Mouse (Mus musculus) limb, embryonic 11.5 days (tissue): ENCODE results near the gene Grip1. TPM values are rescaled to one million over a fixed set of nuclear protein-coding genes. Genes with fewer than 3 reads are reported as not detected.

Experiments used
- ATAC-seq: fragments of 200-750 bp; cut with Nextera tagmentation; 2 replicates; pipeline ENCODE4 v1.8.0; 2017; ENCODE audit warnings: low read depth; ENCODE audit not compliant: insufficient number of reproducible peaks, low FRiP score, low TSS enrichment
- DNase-seq: peaks from one replicate; pipeline ENCODE4 v3.0.0-alpha.2; 2015; ENCODE audit warnings: low spot score
- H3K27ac ChIP-seq: fragments of 300-500 bp; sonication (generic); replicated peaks from 2 replicates; pipeline ENCODE4 v1.5.1; 2014; ENCODE audit warnings: low read depth, mild to moderate bottlenecking, low read length
- H3K27me3 ChIP-seq: fragments of 300-500 bp; sonication (generic); 2 replicates; pipeline ENCODE4 v1.6.1; 2014; ENCODE audit warnings: mild to moderate bottlenecking, low read length, mixed read lengths; ENCODE audit not compliant: control insufficient read depth, insufficient read depth
- H3K36me3 ChIP-seq: fragments of 300-500 bp; sonication (generic); 2 replicates; pipeline ENCODE4 v1.6.1; 2014; ENCODE audit warnings: mild to moderate bottlenecking, low read length, moderate library complexity, mixed read lengths; ENCODE audit not compliant: control insufficient read depth, insufficient read depth
- H3K4me1 ChIP-seq: fragments of 300-500 bp; sonication (generic); 2 replicates; pipeline ENCODE4 v1.6.1; 2014; ENCODE audit warnings: low read length, mixed read lengths; ENCODE audit not compliant: control insufficient read depth, insufficient read depth
- H3K4me2 ChIP-seq: fragments of 300-500 bp; sonication (generic); 2 replicates; pipeline ENCODE4 v1.6.1; 2014; ENCODE audit warnings: low read depth, mild to moderate bottlenecking, moderate library complexity; ENCODE audit not compliant: severe bottlenecking
- H3K4me3 ChIP-seq: fragments of 300-500 bp; sonication (generic); 2 replicates; pipeline ENCODE4 v1.5.1; 2014; ENCODE audit warnings: low read depth, low read length
- H3K9ac ChIP-seq: fragments of 300-500 bp; sonication (generic); 2 replicates; pipeline ENCODE4 v1.6.1; 2014; ENCODE audit warnings: mild to moderate bottlenecking, low read length
- H3K9me3 ChIP-seq: fragments of 300-500 bp; sonication (generic); 2 replicates; pipeline ENCODE4 v1.6.1; 2016; ENCODE audit warnings: low read length; ENCODE audit not compliant: control insufficient read depth
- WGBS: fragments of 180-500 bp; shearing (Covaris S2); extraction: QIAGEN DNeasy Blood & Tissue Kit; methylation state at CpG from one replicate; pipeline ENCODE4 v1.1.7; 2014; 5-methylcytosine and 5-hydroxymethylcytosine counted together
- polyA plus RNA-seq: library from polyadenylated mRNA; unstranded; fragments of >200 nt; fragmentation: Nextera tagmentation; extraction: Ambion mirVana; gene quantifications from 2 replicates; pipeline ENCODE4 v1.2.1, GENCODE M21; 2014

Gene Grip1
- polyA plus RNA-seq, 1 experiment from 2014 or later: 3.7 TPM

- H3K27me3 ChIP-seq: no peaks in the 10 kb centered on the region
- DNase-seq: no peak
- H3K9ac ChIP-seq: no peak overlapping the region
- H3K9me3 ChIP-seq: no peaks in the 10 kb centered on the region
- H3K4me3 ChIP-seq: no peak overlapping the region
- H3K4me2 ChIP-seq: no peak overlapping the region
- H3K27ac ChIP-seq: no peak overlapping the region
- H3K36me3 ChIP-seq: no peaks in the 10 kb centered on the region
- ATAC-seq: no peak
- WGBS: 85% methylated on average over 11 of the region's 11 CpGs
- no peaks in the 10 kb centered on the region for H3K4me1 ChIP-seq
These were observed 398.0 kb downstream of the Grip1 start for GRCm38 (mm10) chr10:119851594-119851993.

- Histone ChIP-seq H3K4me1 (no peaks in the 10 kb centered on the region), H3K27me3 (no peaks in the 10 kb centered on the region), H3K9ac (no peak overlapping the region), H3K4me3 (no peak overlapping the region), H3K9me3 (no peaks in the 10 kb centered on the region), H3K4me2 (no peak overlapping the region), H3K27ac (no peak overlapping the region), H3K36me3 (no peaks in the 10 kb centered on the region)
- DNase-seq (no peak), ATAC-seq (0 out of 2 replicates have a peak, but pooled peaks have one; percentile 17)
- 69% methylated on average over 7 of the region's 7 CpGs for WGBS
These were observed 399.0 kb downstream of the Grip1 start for GRCm38 (mm10) chr10:119852582-119853135.

DNA sequence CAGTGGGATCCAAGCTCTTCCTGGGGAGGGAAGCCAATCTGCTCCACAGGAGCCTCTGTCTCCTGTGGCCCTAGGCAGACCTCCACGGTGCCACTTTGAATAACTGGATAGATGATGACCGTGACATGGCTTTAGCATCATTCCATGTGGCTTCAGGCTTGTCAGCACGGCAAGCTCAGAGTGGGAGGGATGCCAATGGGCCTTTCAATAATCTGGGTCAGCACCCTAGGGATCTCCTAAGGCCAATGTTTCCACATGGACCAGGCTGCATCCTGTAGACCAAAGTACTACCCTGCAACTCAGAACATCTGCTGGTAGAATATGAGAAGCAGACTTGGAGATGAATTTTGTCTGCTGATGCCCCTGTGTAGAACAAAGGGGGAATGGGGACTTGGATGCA is 414.1 kb downstream of the Grip1 start:
- H3K9me3 ChIP-seq: no peaks in the 10 kb centered on the region
- ATAC-seq (no peak), DNase-seq (no peak)
- no peak overlapping the region for H3K4me3 ChIP-seq
- H3K4me1 ChIP-seq: no peaks in the 10 kb centered on the region
- no peak overlapping the region for H3K9ac ChIP-seq
- H3K4me2 ChIP-seq: no peak overlapping the region
- no peak overlapping the region for H3K27ac ChIP-seq
- WGBS: 93% methylated on average over 3 of the region's 3 CpGs
- no peaks in the 10 kb centered on the region for H3K36me3 ChIP-seq
- no peaks in the 10 kb centered on the region for H3K27me3 ChIP-seq

DNA sequence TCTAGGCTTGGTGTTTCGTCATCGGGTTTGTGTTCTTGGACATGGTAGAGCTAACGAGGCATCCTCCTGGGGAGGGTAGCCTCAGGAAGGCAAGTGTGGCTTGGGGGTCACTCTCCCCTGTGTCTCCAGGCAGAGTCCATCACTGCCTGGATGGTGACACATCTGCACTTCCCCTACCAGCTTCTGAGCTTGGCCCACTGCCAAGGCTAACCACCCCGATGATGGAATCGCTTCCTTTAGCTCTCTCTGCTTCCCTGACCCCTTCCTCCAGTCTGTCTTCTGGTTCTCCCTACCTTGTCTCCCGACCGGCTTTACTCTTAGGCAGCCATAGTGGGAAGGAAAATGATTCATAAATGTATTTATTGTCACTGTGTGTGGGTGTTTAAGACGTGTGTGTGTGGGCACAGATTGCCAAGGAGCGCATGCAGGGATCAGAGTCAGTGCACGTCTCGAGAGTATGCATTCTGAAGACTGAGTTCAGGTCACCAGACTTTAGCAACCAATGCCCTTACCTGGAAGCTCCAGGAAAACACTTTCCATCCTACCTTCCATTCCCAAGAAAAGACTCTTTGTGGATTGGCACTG is 415.5 kb downstream of the Grip1 start:
- no peak for ATAC-seq
- H3K9me3 ChIP-seq: no peaks in the 10 kb centered on the region
- no peak overlapping the region for H3K27ac ChIP-seq
- H3K4me1 ChIP-seq: no peaks in the 10 kb centered on the region
- no peak for DNase-seq
- H3K36me3 ChIP-seq: no peaks in the 10 kb centered on the region
- no peak overlapping the region for H3K4me2 ChIP-seq
- H3K27me3 ChIP-seq: no peaks in the 10 kb centered on the region
- H3K4me3 ChIP-seq: no peak overlapping the region
- 92% methylated on average over 11 of the region's 11 CpGs for WGBS
- H3K9ac ChIP-seq: no peak overlapping the region

- Histone ChIP-seq H3K27me3 (no peaks in the 10 kb centered on the region), H3K27ac (no peak overlapping the region), H3K4me3 (no peak overlapping the region), H3K36me3 (no peaks in the 10 kb centered on the region), H3K9me3 (no peaks in the 10 kb centered on the region), H3K4me1 (no peaks in the 10 kb centered on the region), H3K9ac (no peak overlapping the region), H3K4me2 (no peak overlapping the region)
- WGBS: 88% methylated on average over 6 of the region's 6 CpGs
- ATAC-seq (no peak), DNase-seq (no peak)
These were observed 423.1 kb downstream of the Grip1 start for GRCm38 (mm10) chr10:119876721-119877120.

GRCm38 (mm10) chr10:119878331-119878730 is 424.7 kb downstream of the Grip1 start:
- Histone ChIP-seq H3K36me3 (no peaks in the 10 kb centered on the region), H3K4me2 (no peak overlapping the region), H3K9ac (no peak overlapping the region), H3K9me3 (no peaks in the 10 kb centered on the region), H3K4me1 (no peaks in the 10 kb centered on the region), H3K27me3 (no peaks in the 10 kb centered on the region), H3K27ac (no peak overlapping the region), H3K4me3 (no peak overlapping the region)
- 56% methylated on average over 12 of the region's 12 CpGs for WGBS
- DNase-seq (no peak), ATAC-seq (no peak)

- WGBS: 76% methylated on average over 9 of the region's 9 CpGs
- H3K9me3 ChIP-seq: no peaks in the 10 kb centered on the region
- no peaks in the 10 kb centered on the region for H3K27me3 ChIP-seq
- no peaks in the 10 kb centered on the region for H3K4me1 ChIP-seq
- no peak overlapping the region for H3K27ac ChIP-seq
- H3K4me2 ChIP-seq: no peak overlapping the region
- no peak overlapping the region for H3K4me3 ChIP-seq
- DNase-seq (no peak), ATAC-seq (no peak)
- no peak overlapping the region for H3K9ac ChIP-seq
- H3K36me3 ChIP-seq: no peaks in the 10 kb centered on the region
These were observed 431.0 kb downstream of the Grip1 start for GRCm38 (mm10) chr10:119884591-119884990.

DNA sequence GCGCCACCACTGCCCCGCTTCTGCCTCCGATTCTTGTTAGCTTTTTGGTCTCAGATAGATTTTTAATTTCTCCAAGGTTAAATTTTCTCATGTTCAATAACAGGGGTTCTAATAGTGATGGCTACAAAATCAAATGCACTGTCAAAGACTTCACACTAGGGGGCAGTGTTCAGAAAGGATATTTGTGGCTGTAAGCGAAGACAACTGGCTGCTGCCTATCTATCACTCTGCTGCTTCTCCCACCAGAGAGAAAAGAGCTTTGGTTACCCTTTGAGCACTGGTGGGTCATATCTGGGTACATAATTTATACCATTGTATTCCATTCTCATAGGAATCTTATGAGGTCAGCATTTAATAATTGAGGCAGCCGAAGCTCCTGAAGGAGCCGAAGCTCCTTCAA is 431.9 kb downstream of the Grip1 start:
- Histone ChIP-seq H3K4me1 (no peaks in the 10 kb centered on the region), H3K9me3 (no peaks in the 10 kb centered on the region), H3K4me3 (no peak overlapping the region), H3K9ac (no peak overlapping the region), H3K27me3 (no peaks in the 10 kb centered on the region), H3K27ac (no peak overlapping the region), H3K36me3 (no peaks in the 10 kb centered on the region), H3K4me2 (no peak overlapping the region)
- no peak for ATAC-seq
- WGBS: 80% methylated on average over 6 of the region's 6 CpGs
- DNase-seq: no peak

GRCm38 (mm10) chr10:119886681-119887080 is 433.1 kb downstream of the Grip1 start:
- ATAC-seq: no peak
- no peaks in the 10 kb centered on the region for H3K27me3 ChIP-seq

More at GRCm38 (mm10) chr10:119886681-119887080, 433.1 kb downstream of the Grip1 start:
- 84% methylated on average over 1 of the region's 1 CpGs for WGBS
- H3K9ac ChIP-seq: no peak overlapping the region
- DNase-seq: no peak
- H3K4me1 ChIP-seq: no peaks in the 10 kb centered on the region
- no peaks in the 10 kb centered on the region for H3K9me3 ChIP-seq
- no peak overlapping the region for H3K4me2 ChIP-seq
- H3K4me3 ChIP-seq: no peak overlapping the region
- no peak overlapping the region for H3K27ac ChIP-seq
- no peaks in the 10 kb centered on the region for H3K36me3 ChIP-seq
